Mouse (Mus musculus) heart, adult 2 months (tissue): Measurements from ENCODE around the gene Rhobtb1. TPM values are rescaled to one million over a fixed set of nuclear protein-coding genes. Genes with fewer than 3 reads are reported as not detected.

ENCODE experiments used
- DNase-seq, 2 experiments: peaks; one replicate each; pipeline ENCODE4 v3.0.0; 2021
- H3K27ac ChIP-seq: fragments of 200-600 bp; 2 replicates; pipeline ENCODE4 v1.8.1; 2022
- H3K27me3 ChIP-seq: fragments of 200-500 bp; 2 replicates; pipeline ENCODE4 v1.6.1; 2012; ENCODE audit warnings: mild to moderate bottlenecking, low read length, inconsistent platforms, mixed read lengths; ENCODE audit not compliant: control insufficient read depth, insufficient read depth
- H3K36me3 ChIP-seq: fragments of 200-500 bp; 2 replicates; pipeline ENCODE4 v1.6.1; 2012; ENCODE audit warnings: low read length, inconsistent platforms; ENCODE audit not compliant: control insufficient read depth, insufficient read depth
- H3K4me1 ChIP-seq: fragments of 200-500 bp; 2 replicates; pipeline ENCODE4 v1.6.1; 2011; ENCODE audit warnings: low read length; ENCODE audit not compliant: control insufficient read depth, insufficient read depth
- H3K4me3 ChIP-seq: fragments of 200-600 bp; 2 replicates; pipeline ENCODE4 v1.8.1; 2022
- H3K79me2 ChIP-seq: fragments of 200-500 bp; replicated peaks from 2 replicates; pipeline ENCODE4 v1.6.1; 2012; ENCODE audit warnings: mild to moderate bottlenecking, inconsistent platforms, low read length, moderate library complexity, mixed read lengths; ENCODE audit not compliant: control insufficient read depth, insufficient read depth
- H3K9ac ChIP-seq: fragments of 200-500 bp; 2 replicates; pipeline ENCODE4 v1.6.1; 2012; ENCODE audit warnings: low read depth, mild to moderate bottlenecking, control low read depth, inconsistent platforms, low read length, mixed read lengths
- CTCF ChIP-seq: fragments of 200-600 bp; IDR thresholded peaks from 2 replicates; pipeline ENCODE4 v1.8.1; 2022; ENCODE audit warnings: antibody characterized with exemption, mild to moderate bottlenecking, moderate library complexity
- EP300 ChIP-seq: fragments of 200-500 bp; IDR thresholded peaks from 2 replicates; pipeline ENCODE4 v1.6.1; 2011; ENCODE audit warnings: low read depth, low read length, control low read depth; ENCODE audit not compliant: insufficient read depth
- POLR2A ChIP-seq: fragments of 200-500 bp; IDR thresholded peaks from 2 replicates; pipeline ENCODE4 v1.6.1; 2011; ENCODE audit warnings: mild to moderate bottlenecking, low read depth, low read length, control low read depth; ENCODE audit not compliant: insufficient read depth
- WGBS: fragments of 180-500 bp; shearing (Covaris S2); methylation state at CpG from one replicate; pipeline ENCODE4 v1.1.7; 2018; 5-methylcytosine and 5-hydroxymethylcytosine counted together
- intact Hi-C: fragments of 180-260 bp; cut with DNase I; formaldehyde crosslinking; loops from one replicate; pipeline ENCODE4 v1.15.1; 2025
- polyA plus RNA-seq: library from polyadenylated mRNA; depleted of rRNA; stranded (reverse); fragments of >200 nt; gene quantifications from 2 replicates; pipeline ENCODE4 v1.2.3, GENCODE M21; 2012
- total RNA-seq, 2 experiments: library from RNA; stranded (reverse); gene quantifications; 2 replicates each; pipeline ENCODE4 v1.2.3; 2021

Rhobtb1 gene
- total and polyA plus RNA-seq, 3 experiments, result 65.5 to 160 (median 123) TPM

DNA sequence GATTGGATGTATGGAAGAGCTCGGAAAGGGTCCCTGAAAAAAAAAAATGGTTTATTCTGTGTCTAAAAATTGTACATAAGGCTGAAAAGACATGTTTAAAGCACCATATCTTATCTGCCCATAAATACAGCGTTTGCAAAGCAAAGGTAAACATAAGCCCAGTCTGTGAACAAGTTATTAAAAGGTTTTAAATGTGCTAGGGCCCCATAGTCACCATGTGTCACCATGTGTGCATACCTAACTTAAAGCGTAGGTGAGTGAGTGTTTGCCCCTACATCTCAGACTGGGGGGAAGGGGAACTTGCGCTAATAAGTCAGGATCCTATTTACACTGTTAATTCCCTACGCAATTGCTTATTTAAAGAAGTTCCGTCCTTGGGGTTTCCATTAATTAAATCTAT is 5.2 kb downstream of the Rhobtb1 start:
- Histone ChIP-seq H3K4me3 (no peak overlapping the region), H3K27me3 (no peaks in the 10 kb centered on the region), H3K4me1 (no peaks in the 10 kb centered on the region), H3K36me3 (no peaks in the 10 kb centered on the region), H3K79me2 (no peaks in the 10 kb centered on the region), H3K27ac (no peak overlapping the region), H3K9ac (no peak overlapping the region)
- WGBS, result 85% methylated on average over 6 of the region's 6 CpGs
- intact Hi-C loops, result no loop called here
- TF ChIP-seq EP300 (no peak), POLR2A (no peak), CTCF (no peak)
- no peak for DNase-seq

DNA sequence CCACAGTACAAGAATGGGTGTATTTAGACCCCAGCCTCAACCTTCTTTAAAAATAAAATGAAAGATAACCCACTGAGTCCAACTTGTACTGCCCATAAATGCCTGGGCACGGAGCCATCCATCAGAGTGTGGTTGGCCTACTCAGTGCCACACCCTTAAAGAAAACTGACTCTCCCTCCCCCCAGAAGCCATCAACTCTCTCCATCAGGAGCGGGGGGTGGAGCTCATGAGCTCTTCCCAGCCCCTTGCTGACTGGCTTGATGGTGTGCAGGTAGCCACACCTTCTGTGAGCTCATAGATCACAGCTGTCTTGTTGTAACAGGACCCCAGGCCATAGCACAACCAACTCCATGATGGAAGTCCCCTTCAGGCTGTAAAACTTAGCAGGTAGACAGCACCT is 6.2 kb downstream of the Rhobtb1 start:
- Histone ChIP-seq H3K27ac (no peak overlapping the region), H3K79me2 (no peaks in the 10 kb centered on the region), H3K36me3 (no peaks in the 10 kb centered on the region), H3K9ac (no peak overlapping the region), H3K4me1 (no peaks in the 10 kb centered on the region), H3K27me3 (no peaks in the 10 kb centered on the region), H3K4me3 (no peak overlapping the region)
- DNase-seq, result no peak
- WGBS, result 78% methylated on average over 2 of the region's 2 CpGs
- intact Hi-C loops, result no loop called here
- TF ChIP-seq POLR2A, result no peak
- TF ChIP-seq CTCF, result no peak
- no peak for TF ChIP-seq EP300

DNA sequence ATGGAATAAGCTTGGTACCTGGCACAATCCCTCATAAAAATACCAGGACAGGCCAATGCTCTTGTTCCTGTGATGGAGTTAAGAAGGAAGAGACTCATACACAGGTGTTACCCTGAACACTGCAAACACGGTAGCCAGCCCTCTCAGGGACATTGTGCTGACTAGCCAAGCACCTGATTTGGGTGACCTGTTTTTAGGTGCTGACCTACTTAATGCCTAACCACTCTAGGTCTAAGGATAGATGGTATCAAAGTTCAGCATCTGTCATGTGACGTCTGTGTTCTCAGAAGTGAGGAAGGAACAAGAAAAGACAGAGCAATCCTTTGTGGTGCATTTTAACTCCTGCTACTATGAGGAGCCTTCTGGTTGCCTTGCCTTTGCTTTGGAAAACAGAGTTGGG is 9.6 kb downstream of the Rhobtb1 start:
- no peak overlapping the region for H3K27ac ChIP-seq
- H3K4me1 ChIP-seq, result no peaks in the 10 kb centered on the region
- intact Hi-C loops, result loop anchor here (10.0 kb wide), 1 partner anchor 256 kb away; no protein-coding TSS in a partner anchor
- 88% methylated on average over 2 of the region's 2 CpGs for WGBS
- no peak overlapping the region for H3K4me3 ChIP-seq
- no peaks in the 10 kb centered on the region for H3K27me3 ChIP-seq
- no peaks in the 10 kb centered on the region for H3K79me2 ChIP-seq
- H3K36me3 ChIP-seq, result no peaks in the 10 kb centered on the region
- DNase-seq, result no peak
- TF ChIP-seq CTCF, result no peak
- H3K9ac ChIP-seq, result no peak overlapping the region

DNA sequence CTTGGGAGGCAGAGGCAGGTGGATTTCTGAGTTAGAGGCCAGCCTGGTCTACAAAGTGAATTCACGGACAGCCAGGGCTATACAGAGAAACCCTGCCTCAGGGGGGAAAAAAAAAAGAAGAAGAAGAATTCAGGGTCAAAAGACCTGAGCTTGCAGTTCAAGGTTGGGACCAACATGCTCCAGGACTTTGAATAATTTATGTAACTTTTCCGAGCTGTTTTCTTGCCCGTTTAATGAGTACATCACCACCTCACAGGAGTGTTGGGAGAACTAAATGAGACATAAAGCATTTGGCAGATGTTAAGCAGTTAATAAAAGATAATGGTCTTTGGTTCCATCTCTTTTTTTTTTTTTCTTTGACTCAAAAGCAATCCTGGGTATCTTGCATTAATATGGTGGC is 10.3 kb downstream of the Rhobtb1 start:
- no peak overlapping the region for H3K9ac ChIP-seq
- no peaks in the 10 kb centered on the region for H3K79me2 ChIP-seq
- H3K27ac ChIP-seq, result no peak overlapping the region
- no peaks in the 10 kb centered on the region for H3K36me3 ChIP-seq
- no peak for DNase-seq
- 92% methylated on average over 3 of the region's 3 CpGs for WGBS
- H3K4me1 ChIP-seq, result no peaks in the 10 kb centered on the region
- H3K4me3 ChIP-seq, result no peak overlapping the region
- TF ChIP-seq POLR2A (no peak), EP300 (no peak), CTCF (no peak)
- no peaks in the 10 kb centered on the region for H3K27me3 ChIP-seq
- intact Hi-C loops, result loop anchor here (10.0 kb wide), 1 partner anchor 257 kb away; no protein-coding TSS in a partner anchor

DNA sequence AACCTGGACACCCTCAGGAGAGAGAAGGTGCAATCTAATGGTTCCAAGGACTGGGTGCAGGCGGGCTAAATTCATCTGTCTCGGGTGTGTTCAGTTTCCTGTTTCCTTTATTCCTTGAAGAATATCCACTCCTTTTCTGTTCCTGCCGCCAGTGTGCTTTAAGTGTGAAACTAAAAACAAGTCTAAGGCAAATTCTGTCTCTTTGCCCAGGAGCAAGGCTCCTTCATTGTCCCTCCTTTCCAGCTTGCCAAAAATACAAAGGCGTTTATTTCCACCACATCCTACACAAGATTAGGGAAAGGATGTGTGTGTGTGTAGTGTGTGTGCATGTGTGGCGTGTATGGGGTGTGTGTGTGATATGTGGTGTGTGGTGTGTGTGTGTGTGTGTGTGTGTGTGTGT is 11.3 kb downstream of the Rhobtb1 start:
- WGBS, result 40% methylated on average over 5 of the region's 5 CpGs
- H3K79me2 ChIP-seq, result no peaks in the 10 kb centered on the region
- intact Hi-C loops, result loop anchor here (10.0 kb wide), 1 partner anchor 258 kb away; no protein-coding TSS in a partner anchor
- no peak for DNase-seq
- no peaks in the 10 kb centered on the region for H3K4me1 ChIP-seq
- no peak overlapping the region for H3K9ac ChIP-seq
- H3K36me3 ChIP-seq, result no peaks in the 10 kb centered on the region
- no peak overlapping the region for H3K27ac ChIP-seq
- no peaks in the 10 kb centered on the region for H3K27me3 ChIP-seq
- TF ChIP-seq POLR2A, result no peak
- no peak for TF ChIP-seq CTCF
- no peak for TF ChIP-seq EP300
- no peak overlapping the region for H3K4me3 ChIP-seq

DNA sequence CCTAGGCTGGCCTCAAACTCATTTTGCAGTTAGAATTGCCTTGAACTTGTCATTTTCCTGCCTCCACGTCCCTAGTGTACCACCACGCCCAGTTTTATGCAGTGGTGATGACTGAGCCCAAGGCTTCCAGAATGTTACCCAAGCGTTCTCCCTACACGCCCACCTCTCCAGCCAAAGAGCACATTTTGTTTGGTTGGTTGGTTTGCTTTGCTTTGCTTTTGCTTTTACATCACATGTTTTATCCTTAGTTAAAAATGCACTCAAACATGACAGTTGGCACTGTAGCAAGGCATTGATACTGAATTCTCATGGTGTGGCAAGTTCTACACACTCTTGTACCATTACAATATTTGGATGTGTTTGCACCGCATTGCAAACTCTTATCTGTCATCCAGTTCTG is 12.0 kb downstream of the Rhobtb1 start:
- 79% methylated on average over 5 of the region's 5 CpGs for WGBS
- Histone ChIP-seq H3K27me3 (no peaks in the 10 kb centered on the region), H3K4me3 (no peak overlapping the region), H3K4me1 (no peaks in the 10 kb centered on the region), H3K79me2 (no peaks in the 10 kb centered on the region), H3K36me3 (no peaks in the 10 kb centered on the region), H3K9ac (no peak overlapping the region), H3K27ac (no peak overlapping the region)
- intact Hi-C loops, result loop anchor here (10.0 kb wide), 1 partner anchor 258 kb away; no protein-coding TSS in a partner anchor
- TF ChIP-seq CTCF (no peak), POLR2A (no peak), EP300 (no peak)
- DNase-seq, result no peak
